Mouse (Mus musculus) megakaryocyte, embryonic 14.5 days (primary cell): ENCODE measurements around the gene Acot4. TPM values are rescaled to one million over a fixed set of nuclear protein-coding genes. Genes with fewer than 3 reads are reported as not detected.
"Not testable (repeated sequence)": the region's sequence is repeated elsewhere in the genome, so short reads cannot be mapped to it uniquely, and the experiment has no call there.

Experiments
- H3K27me3 ChIP-seq: replicated peaks from 2 replicates; pipeline ENCODE3; 2012; ENCODE audit warnings: inconsistent platforms
- H3K36me3 ChIP-seq: replicated peaks from 2 replicates; pipeline ENCODE3; 2012; ENCODE audit warnings: low read length, inconsistent platforms, mixed read lengths
- H3K4me1 ChIP-seq: 2 replicates; pipeline ENCODE4 v1.6.1; 2012; ENCODE audit warnings: inconsistent platforms
- H3K4me3 ChIP-seq: replicated peaks from 2 replicates; pipeline ENCODE3; 2012; ENCODE audit warnings: moderate library complexity, mild to moderate bottlenecking, inconsistent platforms
- H3K9me3 ChIP-seq: 2 replicates; pipeline ENCODE4 v1.6.1; 2012; ENCODE audit warnings: inconsistent platforms
- FLI1 ChIP-seq: IDR thresholded peaks from 2 replicates; pipeline ENCODE4 v1.6.1; 2012; ENCODE audit warnings: low read length, inconsistent platforms, mixed read lengths
- GATA1 ChIP-seq: IDR thresholded peaks from 3 replicates; pipeline ENCODE4 v1.6.1; 2012; ENCODE audit warnings: mixed read lengths, low read length, inconsistent platforms, borderline replicate concordance
- polyA plus RNA-seq: library from polyadenylated mRNA; stranded (reverse); fragments of >175 nt; gene quantifications from 2 replicates; pipeline ENCODE4 v1.2.3, GENCODE M21; 2012; ENCODE audit warnings: low replicate concordance; ENCODE audit not compliant: insufficient read depth

Gene Acot4
- polyA plus RNA-seq, 1 experiment: not detected

- H3K4me3 ChIP-seq: no peak overlapping the region
- no peaks in the 10 kb centered on the region for H3K36me3 ChIP-seq
- no peak for TF ChIP-seq GATA1
- H3K27me3 ChIP-seq: peaks cover 61% of the 10 kb centered on the region
- peaks cover 7% of the 10 kb centered on the region for H3K4me1 ChIP-seq
- no peaks in the 10 kb centered on the region; the same call in 1 of the 2 replicates for H3K9me3 ChIP-seq
Observed at GRCm38 (mm10) chr12:84010201-84010600, 28.0 kb upstream of the Acot4 start.

DNA sequence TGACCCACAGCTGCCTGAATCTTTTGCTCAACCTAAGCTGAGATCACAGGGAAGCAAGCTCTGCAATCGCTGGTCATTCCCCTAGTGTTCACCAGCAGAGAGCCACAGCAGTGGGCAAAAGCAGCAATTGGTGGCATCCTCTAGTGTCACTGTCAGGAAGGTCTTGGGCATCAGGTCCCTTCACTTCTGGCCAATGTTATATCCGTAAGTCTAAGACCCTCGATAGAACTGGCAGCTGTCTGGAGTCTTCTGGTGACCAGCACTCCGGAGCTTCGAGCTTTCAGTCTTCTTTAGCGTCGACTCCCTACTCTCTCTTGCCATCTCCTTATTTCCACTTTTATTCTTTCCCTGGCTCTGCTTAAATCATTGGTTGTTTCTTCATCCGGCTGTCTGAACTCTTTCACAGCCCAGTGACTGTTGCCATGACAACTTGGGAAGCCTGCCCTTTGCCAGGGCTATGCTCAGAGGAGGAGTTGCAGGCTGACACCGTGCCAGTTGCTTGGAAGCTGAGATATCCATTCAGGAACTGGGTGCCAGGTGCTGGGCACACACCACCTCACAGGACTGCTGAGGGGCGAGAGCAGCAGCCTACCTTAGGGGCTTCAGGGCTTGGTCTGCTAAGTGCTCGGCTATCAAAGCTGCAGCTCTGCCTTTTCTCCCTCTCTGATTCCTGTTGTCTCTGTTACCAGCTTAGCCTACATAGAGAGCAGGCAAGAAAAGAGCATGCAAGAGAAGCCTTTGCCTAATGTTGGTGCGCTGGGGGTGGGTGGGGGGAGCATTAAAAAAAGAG lies 26.7 kb upstream of the Acot4 start:
- peaks cover 63% of the 10 kb centered on the region for H3K27me3 ChIP-seq
- H3K4me3 ChIP-seq: no peak overlapping the region
- no peak for TF ChIP-seq FLI1
- peaks cover 4% of the 10 kb centered on the region for H3K9me3 ChIP-seq
- H3K4me1 ChIP-seq: peaks cover 7% of the 10 kb centered on the region
- H3K36me3 ChIP-seq: no peaks in the 10 kb centered on the region

DNA sequence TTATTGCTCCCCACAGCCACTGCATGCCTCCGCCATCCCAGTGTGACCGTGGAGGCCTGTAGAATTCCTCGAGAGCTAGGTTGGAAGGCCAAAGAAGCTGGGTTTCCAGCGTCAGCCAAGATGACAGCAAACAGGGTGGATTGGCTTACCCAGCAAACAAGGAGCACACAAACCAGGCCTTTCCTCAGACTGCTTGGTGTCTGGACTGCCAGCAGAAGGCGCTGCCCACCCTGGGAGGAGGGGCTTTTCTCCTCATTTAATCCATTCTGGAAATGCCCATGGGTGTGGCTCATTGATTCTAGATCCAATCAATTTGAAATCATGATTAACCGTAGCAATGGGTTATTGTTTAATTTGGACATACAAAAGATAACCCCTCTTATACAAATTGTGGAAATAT lies 25.0 kb upstream of the Acot4 start:
- H3K27me3 ChIP-seq: peaks cover 58% of the 10 kb centered on the region
- peaks cover 4% of the 10 kb centered on the region for H3K9me3 ChIP-seq
- no peaks in the 10 kb centered on the region for H3K36me3 ChIP-seq
- peaks cover 7% of the 10 kb centered on the region for H3K4me1 ChIP-seq
- no peak for TF ChIP-seq GATA1
- TF ChIP-seq FLI1: no peak
- no peak overlapping the region for H3K4me3 ChIP-seq

- TF ChIP-seq GATA1 (no peak), FLI1 (no peak)
- H3K9me3 ChIP-seq: peaks cover 4% of the 10 kb centered on the region
Observed at GRCm38 (mm10) chr12:84013701-84014100, 24.5 kb upstream of the Acot4 start.

DNA sequence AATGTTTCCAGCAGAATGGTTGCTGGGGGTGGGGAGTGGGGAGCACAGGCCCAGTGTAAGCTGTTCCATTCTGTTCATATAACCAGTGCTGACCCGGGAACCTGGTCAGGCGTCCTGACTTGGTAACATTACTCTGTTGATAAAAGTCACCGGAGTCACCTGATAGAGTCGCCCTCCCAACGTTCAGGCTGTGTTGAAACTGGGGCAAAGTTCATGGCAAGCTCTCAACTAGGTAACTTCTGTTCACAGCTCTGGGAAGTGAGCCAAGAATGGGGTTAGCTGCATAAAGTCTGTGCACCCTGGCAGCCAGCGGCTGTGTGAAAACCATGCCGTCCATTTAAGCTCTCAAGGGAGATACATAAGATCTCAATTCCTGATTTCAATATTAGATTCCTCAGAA lies 17.7 kb upstream of the Acot4 start:
- H3K36me3 ChIP-seq, H3K4me3 ChIP-seq, H3K9me3 ChIP-seq, H3K4me1 ChIP-seq: not testable (repeated sequence)
- peaks cover 17% of the 10 kb centered on the region for H3K27me3 ChIP-seq

More at GRCm38 (mm10) chr12:84013701-84014100, 24.5 kb upstream of the Acot4 start:
- Histone ChIP-seq H3K27me3 (peaks cover 56% of the 10 kb centered on the region), H3K36me3 (no peaks in the 10 kb centered on the region), H3K4me3 (no peak overlapping the region), H3K4me1 (peaks cover 7% of the 10 kb centered on the region)

DNA sequence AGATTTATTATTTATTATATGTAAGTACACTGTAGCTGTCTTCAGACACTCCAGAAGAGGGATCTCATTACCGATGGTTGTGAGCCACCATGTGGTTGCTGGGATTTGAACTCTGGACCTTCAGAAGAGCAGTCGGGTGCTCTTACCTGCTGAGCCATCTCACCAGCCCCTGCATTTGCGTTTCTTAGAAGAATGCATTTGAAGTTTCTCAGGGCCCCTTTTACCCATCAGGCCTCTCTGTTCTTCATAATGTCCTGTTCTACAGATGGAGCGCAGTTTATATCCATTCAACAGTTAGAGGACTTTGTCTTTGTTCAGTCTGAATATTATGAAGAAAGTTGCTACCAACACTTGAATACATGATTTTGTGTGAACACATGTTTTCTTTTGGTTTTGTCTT lies 15.9 kb upstream of the Acot4 start:
- not testable (repeated sequence) for H3K36me3 ChIP-seq, H3K4me1 ChIP-seq, H3K4me3 ChIP-seq, H3K9me3 ChIP-seq
- peaks cover 17% of the 10 kb centered on the region for H3K27me3 ChIP-seq

DNA sequence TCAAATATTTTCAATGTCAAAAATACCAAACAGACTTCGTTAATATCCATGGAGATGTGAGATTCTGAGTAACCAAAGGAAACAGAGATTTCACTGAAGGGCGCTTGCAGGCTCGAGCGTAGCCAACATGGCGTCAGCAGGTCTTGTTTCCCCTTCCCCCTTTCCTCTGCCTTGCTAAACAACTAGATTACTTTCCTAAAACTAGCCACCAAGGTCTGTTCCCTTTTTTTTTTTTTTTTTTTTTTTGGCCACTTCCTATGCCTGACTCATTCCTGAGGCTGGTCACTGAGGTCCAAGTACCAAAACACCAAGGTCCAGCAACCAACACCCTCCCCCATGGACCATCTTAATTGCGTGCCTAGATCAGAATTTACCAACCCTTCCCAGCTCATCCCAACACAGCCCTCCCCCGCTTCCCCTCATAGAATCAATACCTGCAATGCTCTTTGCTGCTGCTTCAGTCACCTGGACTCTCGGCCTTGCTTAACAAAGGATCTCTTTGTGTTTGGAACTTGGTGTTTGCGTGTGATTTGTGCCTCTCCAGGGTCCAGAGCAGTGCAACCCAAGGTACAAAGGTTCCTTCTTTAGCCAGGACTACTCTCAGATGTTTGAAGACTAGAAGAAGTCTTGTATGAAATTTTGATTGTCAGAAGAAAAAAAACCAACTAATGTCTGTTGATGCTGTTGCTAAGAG lies 15.0 kb upstream of the Acot4 start:
- Histone ChIP-seq H3K27me3 (peaks cover 17% of the 10 kb centered on the region), H3K9me3 (peaks cover 12% of the 10 kb centered on the region), H3K4me3 (no peak overlapping the region), H3K4me1 (0 out of 2 replicates have a peak, but pooled peaks cover 2% of the 10 kb centered on the region), H3K36me3 (no peaks in the 10 kb centered on the region)
- TF ChIP-seq GATA1 (no peak), FLI1 (no peak)

DNA sequence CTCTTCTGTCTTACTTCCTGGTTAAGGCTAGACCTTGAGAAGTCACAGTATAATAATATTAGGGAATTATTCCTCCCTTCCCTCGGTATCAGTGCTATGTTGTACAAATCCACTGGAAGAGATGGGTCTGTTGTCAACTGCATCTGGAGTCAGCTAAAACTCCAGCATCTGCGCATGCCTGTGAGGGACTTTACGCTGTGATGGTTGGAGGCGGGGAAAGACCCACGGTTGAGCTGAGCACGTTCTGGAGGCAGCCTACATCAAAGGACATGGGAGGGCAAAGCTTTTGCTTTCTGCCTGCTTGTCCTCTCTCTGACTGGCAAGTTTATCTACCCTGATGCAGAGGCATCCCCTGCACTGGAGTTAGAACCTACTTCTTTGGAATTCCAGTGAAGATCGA lies 12.3 kb upstream of the Acot4 start:
- TF ChIP-seq GATA1 (no peak), FLI1 (no peak)
- peaks cover 23% of the 10 kb centered on the region for H3K9me3 ChIP-seq
- no peak overlapping the region for H3K4me3 ChIP-seq
- H3K27me3 ChIP-seq: peaks cover 6% of the 10 kb centered on the region
- no peaks in the 10 kb centered on the region for H3K36me3 ChIP-seq
- H3K4me1 ChIP-seq: 0 out of 2 replicates have a peak, but pooled peaks cover 2% of the 10 kb centered on the region

GRCm38 (mm10) chr12:84028328-84028727 lies 9.9 kb upstream of the Acot4 start:
- H3K36me3 ChIP-seq, H3K27me3 ChIP-seq: not testable (repeated sequence)

GRCm38 (mm10) chr12:84029043-84029442 lies 9.1 kb upstream of the Acot4 start:
- not testable (repeated sequence) for H3K4me1 ChIP-seq, H3K4me3 ChIP-seq

More at GRCm38 (mm10) chr12:84028328-84028727, 9.9 kb upstream of the Acot4 start:
- H3K9me3 ChIP-seq: peaks cover 23% of the 10 kb centered on the region
- H3K4me3 ChIP-seq, H3K4me1 ChIP-seq: not testable (repeated sequence)

More at GRCm38 (mm10) chr12:84029043-84029442, 9.1 kb upstream of the Acot4 start:
- H3K27me3 ChIP-seq, H3K36me3 ChIP-seq: not testable (repeated sequence)
- H3K9me3 ChIP-seq: peaks cover 23% of the 10 kb centered on the region
